Mouse (Mus musculus): ENCODE measurements at regions not wholly inside any gene's neighbourhood (a gene's known extent, or its start where the extent isn't known, plus 50 kb on each side); places are given as distances from the start of the nearest gene placed in this dataset.

DNA sequence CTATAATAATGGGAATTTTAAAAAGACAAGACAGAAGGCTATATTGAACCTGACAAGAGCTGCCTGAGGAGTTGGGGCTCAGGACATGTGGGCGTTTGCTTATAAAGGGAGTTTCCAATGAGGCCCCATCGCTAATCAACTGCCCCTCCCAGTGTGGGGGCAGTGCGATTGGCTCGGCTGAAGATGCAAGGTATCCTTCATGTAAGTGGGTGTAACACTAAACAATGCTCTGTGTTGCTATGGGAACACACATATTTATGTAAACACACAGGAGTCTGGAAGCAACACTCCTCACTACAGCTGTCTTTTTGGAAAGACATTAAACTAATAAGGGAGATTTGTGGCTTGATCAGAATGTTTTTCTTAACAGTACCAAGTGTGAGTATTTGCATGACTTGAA, 60.3 kb upstream of the Sv2b start:
- TF ChIP-seq CTCF (IDR thresholded peaks at IDR 0.05; ENCODE audit: extremely low read depth, insufficient read length, insufficient replicate concordance, low read depth, low read length) (no peak), POLR2A (IDR thresholded peaks at IDR 0.05; ENCODE audit: low read depth, low read length) (no peak)

Measured in small intestine, adult 2 months (tissue).